Mouse (Mus musculus): ENCODE results near the gene H2-Eb1. TPM values are rescaled to one million over a fixed set of nuclear protein-coding genes. Genes with fewer than 3 reads are reported as not detected.

H2-Eb1 gene
- total and polyA plus RNA-seq, 2 experiments from 2014 or later = 0.88 to 5.2 TPM

DNA sequence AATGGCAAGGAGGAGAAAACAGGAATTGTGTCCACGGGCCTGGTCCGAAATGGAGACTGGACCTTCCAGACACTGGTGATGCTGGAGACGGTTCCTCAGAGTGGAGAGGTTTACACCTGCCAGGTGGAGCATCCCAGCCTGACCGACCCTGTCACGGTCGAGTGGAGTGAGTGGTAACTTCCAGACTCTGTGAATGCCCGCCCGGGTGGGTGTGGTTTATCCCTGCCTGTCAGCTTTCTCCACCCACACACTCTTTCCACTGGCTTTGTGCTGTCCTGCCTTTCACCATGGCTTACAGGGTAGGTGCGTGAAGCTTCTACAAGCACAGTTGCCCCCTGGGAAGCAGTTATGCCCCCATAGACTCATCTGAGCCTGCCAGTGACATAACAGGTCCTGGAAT, 8.6 kb downstream of the H2-Eb1 start:
- Histone ChIP-seq H3K36me3 (ENCODE audit: insufficient read depth, low read length) (no peaks in the 10 kb centered on the region), H3K4me1 (ENCODE audit: insufficient read depth, low read length) (no peaks in the 10 kb centered on the region; the same call in 1 of the 2 replicates), H3K4me3 (ENCODE audit: low read depth, low read length) (no peak overlapping the region), H3K9me3 (ENCODE audit: low read length) (no peaks in the 10 kb centered on the region), H3K9ac (replicated peaks; ENCODE audit: low read length, poor library complexity, severe bottlenecking) (no peak overlapping the region), H3K27ac (ENCODE audit: low read depth, low read length) (no peak overlapping the region), H3K4me2 (ENCODE audit: low read depth, low read length, poor library complexity, severe bottlenecking) (no peak overlapping the region), H3K27me3 (ENCODE audit: insufficient read depth, low read length) (no peaks in the 10 kb centered on the region)
- DNase-seq (ENCODE audit: low spot score) (no peak), ATAC-seq (ENCODE audit: low FRiP score) (no peak)
- no peak for TF ChIP-seq CTCF (IDR thresholded peaks at IDR 0.05)
- 63% methylated on average over 9 of the region's 9 CpGs for WGBS

- no peaks in the 10 kb centered on the region for H3K4me1 ChIP-seq (ENCODE audit: insufficient read depth, low read length)
- DNase-seq (ENCODE audit: low spot score) (no peak), ATAC-seq (ENCODE audit: low FRiP score) (no peak)
- H3K27ac ChIP-seq (ENCODE audit: low read depth, low read length) = no peak overlapping the region
- no peaks in the 10 kb centered on the region for H3K27me3 ChIP-seq (ENCODE audit: insufficient read depth, low read length)
- H3K9ac ChIP-seq (replicated peaks; ENCODE audit: low read length, poor library complexity, severe bottlenecking) = no peak overlapping the region
- H3K36me3 ChIP-seq (ENCODE audit: insufficient read depth, low read length) = no peaks in the 10 kb centered on the region
- H3K4me3 ChIP-seq (ENCODE audit: low read depth, low read length) = no peak overlapping the region
- TF ChIP-seq CTCF (IDR thresholded peaks at IDR 0.05) = no peak
- no peaks in the 10 kb centered on the region for H3K9me3 ChIP-seq (ENCODE audit: low read length)
- H3K4me2 ChIP-seq (ENCODE audit: low read depth, low read length, poor library complexity, severe bottlenecking) = no peak overlapping the region
- 78% methylated on average over 1 of the region's 1 CpGs for WGBS
Measured at GRCm38 (mm10) chr17:34315512-34315911, 9.8 kb downstream of the H2-Eb1 start.

- WGBS = 67% methylated on average over 2 of the region's 2 CpGs
- DNase-seq (ENCODE audit: low spot score) = no peak
- Histone ChIP-seq H3K9ac (replicated peaks; ENCODE audit: low read length, poor library complexity, severe bottlenecking) (no peak overlapping the region), H3K27me3 (ENCODE audit: insufficient read depth, low read length) (no peaks in the 10 kb centered on the region), H3K9me3 (ENCODE audit: low read length) (no peaks in the 10 kb centered on the region), H3K4me3 (ENCODE audit: low read depth, low read length) (no peak overlapping the region), H3K36me3 (ENCODE audit: insufficient read depth, low read length) (no peaks in the 10 kb centered on the region), H3K4me2 (ENCODE audit: low read depth, low read length, poor library complexity, severe bottlenecking) (no peak overlapping the region), H3K4me1 (ENCODE audit: insufficient read depth, low read length) (no peaks in the 10 kb centered on the region), H3K27ac (ENCODE audit: low read depth, low read length) (no peak overlapping the region)
- no peak for ATAC-seq (ENCODE audit: low FRiP score)
- no peak for TF ChIP-seq CTCF (IDR thresholded peaks at IDR 0.05)
Measured at GRCm38 (mm10) chr17:34316697-34317096, 11.0 kb downstream of the H2-Eb1 start.

GRCm38 (mm10) chr17:34317275-34317674, 11.6 kb downstream of the H2-Eb1 start:
- no peak for TF ChIP-seq CTCF (IDR thresholded peaks at IDR 0.05)
- WGBS = 43% methylated on average over 2 of the region's 2 CpGs
- Histone ChIP-seq H3K27me3 (ENCODE audit: insufficient read depth, low read length) (no peaks in the 10 kb centered on the region), H3K27ac (ENCODE audit: low read depth, low read length) (no peak overlapping the region), H3K9me3 (ENCODE audit: low read length) (no peaks in the 10 kb centered on the region), H3K9ac (replicated peaks; ENCODE audit: low read length, poor library complexity, severe bottlenecking) (no peak overlapping the region), H3K4me3 (ENCODE audit: low read depth, low read length) (no peak overlapping the region), H3K4me1 (ENCODE audit: insufficient read depth, low read length) (no peaks in the 10 kb centered on the region), H3K36me3 (ENCODE audit: insufficient read depth, low read length) (no peaks in the 10 kb centered on the region), H3K4me2 (ENCODE audit: low read depth, low read length, poor library complexity, severe bottlenecking) (no peak overlapping the region)
- no peak for DNase-seq (ENCODE audit: low spot score)
- ATAC-seq (ENCODE audit: low FRiP score) = no peak

DNA sequence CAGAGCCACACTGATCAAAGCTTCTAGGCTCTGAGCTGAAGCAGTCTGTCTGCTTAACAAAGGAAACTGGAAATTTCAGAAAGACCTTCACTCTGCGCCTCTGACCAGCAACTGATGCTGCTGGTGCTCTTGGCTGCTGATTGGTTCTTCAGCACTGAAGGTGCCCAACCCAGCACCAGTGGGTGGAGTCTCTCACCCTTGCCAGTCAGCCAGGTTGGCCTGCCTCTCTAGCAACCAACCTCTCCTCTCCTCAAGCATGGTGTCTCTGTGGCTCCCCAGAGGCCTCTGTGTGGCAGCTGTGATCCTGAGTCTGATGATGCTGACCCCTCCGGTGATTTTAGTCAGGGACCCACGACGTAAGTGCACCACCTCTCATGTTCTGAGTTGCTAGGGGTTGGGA, 19.8 kb downstream of the H2-Eb1 start, which contains the start of gene H2-Eb2:
Gene H2-Eb2, plus strand, starts transcription at position 230 of the 400 bp plus-strand sequence.
- Histone ChIP-seq H3K27me3 (ENCODE audit: insufficient read depth, low read length) (no peaks in the 10 kb centered on the region), H3K9ac (replicated peaks; ENCODE audit: low read length, poor library complexity, severe bottlenecking) (no peak within 1 kb of the TSS), H3K4me2 (ENCODE audit: low read depth, low read length, poor library complexity, severe bottlenecking) (no peak within 1 kb of the TSS), H3K27ac (ENCODE audit: low read depth, low read length) (no peak within 1 kb of the TSS), H3K36me3 (ENCODE audit: insufficient read depth, low read length) (no peaks in the 10 kb centered on the region), H3K4me1 (ENCODE audit: insufficient read depth, low read length) (no peaks in the 10 kb centered on the region), H3K4me3 (ENCODE audit: low read depth, low read length) (no peak within 1 kb of the TSS), H3K9me3 (ENCODE audit: low read length) (no peaks in the 10 kb centered on the region)
- ATAC-seq (ENCODE audit: low FRiP score) = no peak
- DNase-seq (ENCODE audit: low spot score) = peak; percentile 25
- no peak for TF ChIP-seq CTCF (IDR thresholded peaks at IDR 0.05)
- 59% methylated on average over 4 of the region's 4 CpGs for WGBS

GRCm38 (mm10) chr17:34326373-34326772, 20.7 kb downstream of the H2-Eb1 start:
- no peak for TF ChIP-seq CTCF (IDR thresholded peaks at IDR 0.05)
- no peak overlapping the region for H3K9ac ChIP-seq (replicated peaks; ENCODE audit: low read length, poor library complexity, severe bottlenecking)
- H3K27ac ChIP-seq (ENCODE audit: low read depth, low read length) = no peak overlapping the region
- no peak for ATAC-seq (ENCODE audit: low FRiP score)
- DNase-seq (ENCODE audit: low spot score) = no peak
- H3K4me2 ChIP-seq (ENCODE audit: low read depth, low read length, poor library complexity, severe bottlenecking) = no peak overlapping the region
- H3K9me3 ChIP-seq (ENCODE audit: low read length) = no peaks in the 10 kb centered on the region
- no peaks in the 10 kb centered on the region for H3K4me1 ChIP-seq (ENCODE audit: insufficient read depth, low read length)
- 74% methylated on average over 3 of the region's 3 CpGs for WGBS
- H3K27me3 ChIP-seq (ENCODE audit: insufficient read depth, low read length) = no peaks in the 10 kb centered on the region
- H3K36me3 ChIP-seq (ENCODE audit: insufficient read depth, low read length) = no peaks in the 10 kb centered on the region
- H3K4me3 ChIP-seq (ENCODE audit: low read depth, low read length) = no peak overlapping the region
